Mouse (Mus musculus) midbrain, postnatal 0 days (tissue): ENCODE measurements at regions not wholly inside any gene's neighbourhood (a gene's known extent, or its start where the extent isn't known, plus 50 kb on each side); places are given as distances from the start of the nearest gene placed in this dataset.

Experiments
- ATAC-seq: fragments of 200-750 bp; cut with Nextera tagmentation; 2 replicates; pipeline ENCODE4 v1.8.0; 2017; ENCODE audit warnings: moderate number of reproducible peaks, mild to moderate bottlenecking, moderate TSS enrichment, moderate library complexity; ENCODE audit not compliant: low FRiP score
- DNase-seq: peaks from one replicate; pipeline ENCODE4 v3.0.0-alpha.2; 2015; ENCODE audit warnings: low spot score
- H3K27ac ChIP-seq: fragments of 300-500 bp; sonication (generic); 2 replicates; pipeline ENCODE4 v1.5.1; 2014; ENCODE audit warnings: low read depth, mild to moderate bottlenecking, low read length, mixed read lengths
- H3K27me3 ChIP-seq: fragments of 300-500 bp; sonication (generic); 2 replicates; pipeline ENCODE4 v1.6.1; 2014; ENCODE audit warnings: low read length, control low read depth, mixed read lengths; ENCODE audit not compliant: insufficient read depth
- H3K36me3 ChIP-seq: fragments of 300-500 bp; sonication (generic); 2 replicates; pipeline ENCODE4 v1.6.1; 2014; ENCODE audit warnings: low read length, control low read depth, mixed read lengths; ENCODE audit not compliant: insufficient read depth
- H3K4me1 ChIP-seq: fragments of 300-500 bp; sonication (generic); 2 replicates; pipeline ENCODE4 v1.6.1; 2014; ENCODE audit warnings: mild to moderate bottlenecking, control low read depth, antibody characterized with exemption, low read length, mixed read lengths; ENCODE audit not compliant: insufficient read depth
- H3K4me2 ChIP-seq: fragments of 300-500 bp; sonication (generic); 2 replicates; pipeline ENCODE4 v1.6.1; 2014; ENCODE audit warnings: low read depth, mild to moderate bottlenecking, low read length, mixed read lengths; ENCODE audit not compliant: poor library complexity, severe bottlenecking
- H3K4me3 ChIP-seq: fragments of 300-500 bp; sonication (generic); 2 replicates; pipeline ENCODE4 v1.5.1; 2014; ENCODE audit warnings: low read depth, mild to moderate bottlenecking, low read length, moderate library complexity
- H3K9ac ChIP-seq: fragments of 300-500 bp; sonication (generic); replicated peaks from 2 replicates; pipeline ENCODE4 v1.6.1; 2014; ENCODE audit warnings: mild to moderate bottlenecking, low read length, moderate library complexity, mixed read lengths; ENCODE audit not compliant: poor library complexity, severe bottlenecking
- H3K9me3 ChIP-seq: fragments of 300-500 bp; sonication (generic); 2 replicates; pipeline ENCODE4 v1.6.1; 2016; ENCODE audit warnings: low read length, control low read depth
- CTCF ChIP-seq: IDR thresholded peaks from 2 replicates; pipeline ENCODE4 v1.5.1; 2016; ENCODE audit warnings: antibody characterized with exemption, mild to moderate bottlenecking
- WGBS: fragments of 180-500 bp; shearing (Covaris S2); extraction: QIAGEN DNeasy Blood & Tissue Kit; methylation state at CpG from one replicate; pipeline ENCODE4 v1.1.7; 2014; 5-methylcytosine and 5-hydroxymethylcytosine counted together

- no peak overlapping the region for H3K27ac ChIP-seq
- ATAC-seq (no peak), DNase-seq (no peak)
- H3K9me3 ChIP-seq = no peaks in the 10 kb centered on the region
- 87% methylated on average over 17 of the region's 17 CpGs for WGBS
- no peaks in the 10 kb centered on the region for H3K27me3 ChIP-seq
- no peak for TF ChIP-seq CTCF
- no peak overlapping the region for H3K4me2 ChIP-seq
- no peaks in the 10 kb centered on the region for H3K4me1 ChIP-seq
- H3K36me3 ChIP-seq = no peaks in the 10 kb centered on the region
- no peak overlapping the region for H3K9ac ChIP-seq
- H3K4me3 ChIP-seq = no peak overlapping the region
Observed at GRCm38 (mm10) chr2:169524429-169524828, 63.1 kb downstream of the Gm11011 start.

- ATAC-seq = no peak
- Histone ChIP-seq H3K9me3 (no peaks in the 10 kb centered on the region), H3K36me3 (no peaks in the 10 kb centered on the region), H3K4me3 (no peak overlapping the region), H3K27ac (no peak overlapping the region), H3K4me2 (no peak overlapping the region), H3K9ac (no peak overlapping the region), H3K27me3 (no peaks in the 10 kb centered on the region), H3K4me1 (no peaks in the 10 kb centered on the region)
- no peak for TF ChIP-seq CTCF
- 72% methylated on average over 9 of the region's 9 CpGs for WGBS
- no peak for DNase-seq
Observed at GRCm38 (mm10) chr2:169519941-169520340, 67.6 kb downstream of the Gm11011 start.

DNA sequence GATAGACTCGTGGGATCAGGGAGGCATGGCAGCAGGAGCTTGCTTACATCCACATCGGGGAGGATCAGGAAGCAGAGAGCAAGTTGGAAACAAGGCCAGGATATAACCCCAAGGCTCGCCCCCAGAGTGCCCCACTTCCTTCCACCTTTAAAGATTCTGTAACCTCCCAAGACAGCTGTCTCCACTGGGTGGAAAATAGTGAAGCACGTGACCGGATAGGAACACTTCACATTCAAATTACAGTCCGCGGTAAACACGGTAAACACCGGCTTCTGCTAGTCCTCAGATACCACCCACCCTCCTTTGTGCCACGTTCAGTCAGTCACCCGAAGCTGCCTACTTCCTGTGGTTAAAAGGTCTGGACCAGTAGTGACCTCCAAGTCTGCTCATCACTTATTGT is 72.2 kb downstream of the Gm11011 start:
- Histone ChIP-seq H3K4me1 (no peaks in the 10 kb centered on the region), H3K9me3 (no peaks in the 10 kb centered on the region), H3K27ac (no peak overlapping the region), H3K4me2 (no peak overlapping the region), H3K36me3 (no peaks in the 10 kb centered on the region), H3K27me3 (no peaks in the 10 kb centered on the region), H3K4me3 (no peak overlapping the region), H3K9ac (no peak overlapping the region)
- no peak for TF ChIP-seq CTCF
- DNase-seq (no peak), ATAC-seq (no peak)
- 63% methylated on average over 11 of the region's 11 CpGs for WGBS

DNA sequence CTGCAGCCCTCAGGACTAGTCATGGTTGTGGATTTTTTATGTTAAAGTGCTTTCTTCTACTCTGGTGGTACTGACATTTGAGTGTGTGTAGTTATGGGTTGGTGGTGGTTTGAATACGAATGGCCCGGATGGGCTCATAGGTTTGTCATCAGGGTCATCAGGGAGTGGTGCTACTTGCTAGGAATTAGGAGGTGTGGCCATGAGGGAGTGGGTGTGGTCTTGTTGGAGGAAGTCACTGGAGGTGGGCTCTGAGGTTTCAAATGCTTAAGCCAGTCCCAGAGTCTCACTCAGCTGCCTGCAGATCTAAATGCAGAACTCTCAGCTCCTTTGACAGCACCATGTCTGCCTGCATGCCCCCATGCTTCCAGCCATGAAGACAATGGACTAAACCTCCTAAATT is 76.8 kb downstream of the Gm11011 start:
- no peak for TF ChIP-seq CTCF
- 91% methylated on average over 2 of the region's 2 CpGs for WGBS
- no peak overlapping the region for H3K4me3 ChIP-seq

GRCm38 (mm10) chr2:169509406-169509805 is 78.1 kb downstream of the Gm11011 start:
- ATAC-seq = no peak
- DNase-seq = no peak
- WGBS = 81% methylated on average over 4 of the region's 4 CpGs
- Histone ChIP-seq H3K4me1 (no peaks in the 10 kb centered on the region; the same call in 1 of the 2 replicates), H3K9ac (no peak overlapping the region), H3K27ac (no peak overlapping the region), H3K9me3 (no peaks in the 10 kb centered on the region), H3K36me3 (no peaks in the 10 kb centered on the region), H3K27me3 (no peaks in the 10 kb centered on the region), H3K4me2 (no peak overlapping the region), H3K4me3 (no peak overlapping the region)
- no peak for TF ChIP-seq CTCF

More for the DNA sequence above, 76.8 kb downstream of the Gm11011 start:
- Histone ChIP-seq H3K4me1 (no peaks in the 10 kb centered on the region; the same call in 1 of the 2 replicates), H3K36me3 (no peaks in the 10 kb centered on the region), H3K9ac (no peak overlapping the region), H3K27ac (no peak overlapping the region), H3K9me3 (no peaks in the 10 kb centered on the region), H3K27me3 (no peaks in the 10 kb centered on the region), H3K4me2 (no peak overlapping the region)
- ATAC-seq (no peak), DNase-seq (no peak)

GRCm38 (mm10) chr2:169504416-169505057 is 83.0 kb downstream of the Gm11011 start:
- Histone ChIP-seq H3K9ac (no peak overlapping the region), H3K36me3 (no peaks in the 10 kb centered on the region), H3K27ac (no peak overlapping the region), H3K4me3 (no peak overlapping the region), H3K4me1 (no peaks in the 10 kb centered on the region; the same call in 1 of the 2 replicates), H3K9me3 (no peaks in the 10 kb centered on the region), H3K4me2 (no peak overlapping the region), H3K27me3 (no peaks in the 10 kb centered on the region)
- no peak for DNase-seq
- WGBS = 81% methylated on average over 11 of the region's 11 CpGs
- TF ChIP-seq CTCF = no peak
- no peak for ATAC-seq
